Mouse (Mus musculus) hindbrain, embryonic 12.5 days (tissue): ENCODE measurements around the gene Dcun1d1. TPM values are rescaled to one million over a fixed set of nuclear protein-coding genes. Genes with fewer than 3 reads are reported as not detected.

Experiments
- ATAC-seq: fragments of 200-750 bp; cut with Nextera tagmentation; 2 replicates; pipeline ENCODE4 v1.8.0; 2017; ENCODE audit warnings: moderate TSS enrichment; ENCODE audit not compliant: low FRiP score
- H3K27ac ChIP-seq: fragments of 300-500 bp; sonication (generic); 2 replicates; pipeline ENCODE4 v1.5.1; 2016; ENCODE audit warnings: mild to moderate bottlenecking
- H3K27me3 ChIP-seq: fragments of 300-500 bp; sonication (generic); 2 replicates; pipeline ENCODE4 v1.6.1; 2016; ENCODE audit warnings: mild to moderate bottlenecking
- H3K36me3 ChIP-seq: fragments of 300-500 bp; sonication (generic); 2 replicates; pipeline ENCODE4 v1.6.1; 2016; ENCODE audit warnings: mild to moderate bottlenecking
- H3K4me1 ChIP-seq: fragments of 300-500 bp; sonication (generic); 2 replicates; pipeline ENCODE4 v1.6.1; 2016
- H3K4me2 ChIP-seq: fragments of 300-500 bp; sonication (generic); replicated peaks from 2 replicates; pipeline ENCODE4 v1.6.1; 2016; ENCODE audit warnings: mild to moderate bottlenecking
- H3K4me3 ChIP-seq: fragments of 300-500 bp; sonication (generic); 2 replicates; pipeline ENCODE4 v1.5.1; 2016; ENCODE audit warnings: mild to moderate bottlenecking
- H3K9ac ChIP-seq: fragments of 300-500 bp; sonication (generic); 2 replicates; pipeline ENCODE4 v1.6.1; 2016; ENCODE audit warnings: mild to moderate bottlenecking, moderate library complexity
- H3K9me3 ChIP-seq: fragments of 300-500 bp; sonication (generic); replicated peaks from 2 replicates; pipeline ENCODE4 v1.6.1; 2016; ENCODE audit warnings: mild to moderate bottlenecking
- WGBS: fragments of 180-500 bp; shearing (Covaris S2); methylation state at CpG from one replicate; pipeline ENCODE4 v1.1.7; 2016; 5-methylcytosine and 5-hydroxymethylcytosine counted together
- polyA plus RNA-seq: library from polyadenylated mRNA; unstranded; fragments of >200 nt; fragmentation: Nextera tagmentation; extraction: Ambion mirVana; gene quantifications from 2 replicates; pipeline ENCODE4 v1.2.1, GENCODE M21; 2016

Gene Dcun1d1
- polyA plus RNA-seq = 95.3 and 95.4 TPM in 2 replicates

GRCm38 (mm10) chr3:35937345-35937744 is at the start of gene Dcun1d1:
TSS of gene Dcun1d1 (minus strand) at chr3:35937445.
- no peak within 1 kb of the TSS for H3K4me2 ChIP-seq
- H3K27me3 ChIP-seq = no peaks in the 10 kb centered on the region
- H3K9ac ChIP-seq = no peak within 1 kb of the TSS
- H3K4me1 ChIP-seq = peaks cover 8% of the 10 kb centered on the region
- no peaks in the 10 kb centered on the region for H3K9me3 ChIP-seq
- ATAC-seq = no peak
- H3K27ac ChIP-seq = no peak within 1 kb of the TSS
- 89% methylated on average over 6 of the region's 6 CpGs for WGBS
- H3K36me3 ChIP-seq = no peaks in the 10 kb centered on the region
- no peak within 1 kb of the TSS for H3K4me3 ChIP-seq

DNA sequence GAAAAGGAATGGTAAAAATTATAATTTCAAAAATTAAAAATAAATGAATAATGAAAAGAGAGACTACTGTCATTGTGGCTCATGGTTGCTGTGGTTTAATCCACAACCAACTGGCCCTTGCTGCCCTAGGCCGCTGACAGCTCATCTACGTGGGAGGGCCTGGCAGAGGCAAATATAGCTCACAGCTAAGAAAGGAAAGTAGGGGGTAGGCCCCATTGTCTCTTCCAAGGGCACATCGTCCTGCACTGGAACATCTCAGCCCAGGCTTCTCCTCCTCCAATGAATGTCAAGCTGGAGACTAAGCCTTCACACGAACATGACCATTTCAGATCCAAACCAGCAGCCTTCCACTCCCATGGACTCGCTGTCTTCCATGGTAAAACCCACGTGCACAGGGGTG is 49.0 kb upstream of the Dcun1d1 start:
- Histone ChIP-seq H3K4me3 (no peak overlapping the region), H3K4me2 (no peak overlapping the region), H3K9me3 (no peaks in the 10 kb centered on the region), H3K4me1 (no peaks in the 10 kb centered on the region), H3K27ac (no peak overlapping the region), H3K27me3 (no peaks in the 10 kb centered on the region), H3K36me3 (peaks cover 72% of the 10 kb centered on the region), H3K9ac (no peak overlapping the region)
- 92% methylated on average over 6 of the region's 6 CpGs for WGBS
- ATAC-seq = no peak

DNA sequence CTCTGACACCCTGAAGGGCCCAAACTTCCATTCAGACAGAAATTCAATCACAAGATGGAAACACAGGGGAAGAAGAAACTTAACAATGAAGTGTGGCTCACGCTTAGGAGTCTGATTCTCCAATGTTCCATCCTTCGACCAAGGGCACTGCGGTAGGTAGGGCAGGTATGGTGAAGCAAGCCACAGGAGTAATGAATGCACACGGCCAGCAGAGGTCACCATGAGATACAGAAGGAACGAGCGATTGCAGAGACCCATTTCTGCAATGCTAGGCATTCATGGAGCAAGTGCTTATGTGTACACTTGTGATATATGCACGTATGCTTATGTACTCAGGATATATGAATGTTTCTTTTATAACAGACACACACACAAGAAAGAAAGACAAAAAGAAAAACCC is 36.3 kb upstream of the Dcun1d1 start:
- no peak overlapping the region for H3K4me3 ChIP-seq
- H3K27ac ChIP-seq = no peak overlapping the region
- no peaks in the 10 kb centered on the region for H3K4me1 ChIP-seq
- H3K36me3 ChIP-seq = peaks cover 56% of the 10 kb centered on the region
- H3K4me2 ChIP-seq = no peak overlapping the region
- no peaks in the 10 kb centered on the region for H3K27me3 ChIP-seq
- no peak overlapping the region for H3K9ac ChIP-seq
- ATAC-seq = no peak
- WGBS = 75% methylated on average over 7 of the region's 7 CpGs
- H3K9me3 ChIP-seq = no peaks in the 10 kb centered on the region

GRCm38 (mm10) chr3:35972985-35973384 is 35.7 kb upstream of the Dcun1d1 start:
- H3K27ac ChIP-seq = no peak overlapping the region
- 81% methylated on average over 4 of the region's 4 CpGs for WGBS
- H3K4me2 ChIP-seq = no peak overlapping the region
- H3K36me3 ChIP-seq = peaks cover 52% of the 10 kb centered on the region
- no peak overlapping the region for H3K9ac ChIP-seq
- no peaks in the 10 kb centered on the region for H3K27me3 ChIP-seq
- H3K4me3 ChIP-seq = no peak overlapping the region
- no peak for ATAC-seq
- H3K9me3 ChIP-seq = no peaks in the 10 kb centered on the region
- no peaks in the 10 kb centered on the region for H3K4me1 ChIP-seq

GRCm38 (mm10) chr3:35971149-35971548 is 33.9 kb upstream of the Dcun1d1 start:
- no peaks in the 10 kb centered on the region for H3K4me1 ChIP-seq
- no peak for ATAC-seq
- no peaks in the 10 kb centered on the region for H3K9me3 ChIP-seq
- H3K27ac ChIP-seq = no peak overlapping the region
- 94% methylated on average over 12 of the region's 12 CpGs for whole genome bisulfite sequencing
- no peak overlapping the region for H3K4me3 ChIP-seq
- H3K36me3 ChIP-seq = peaks cover 54% of the 10 kb centered on the region
- H3K9ac ChIP-seq = no peak overlapping the region
- no peak overlapping the region for H3K4me2 ChIP-seq
- H3K27me3 ChIP-seq = no peaks in the 10 kb centered on the region

DNA sequence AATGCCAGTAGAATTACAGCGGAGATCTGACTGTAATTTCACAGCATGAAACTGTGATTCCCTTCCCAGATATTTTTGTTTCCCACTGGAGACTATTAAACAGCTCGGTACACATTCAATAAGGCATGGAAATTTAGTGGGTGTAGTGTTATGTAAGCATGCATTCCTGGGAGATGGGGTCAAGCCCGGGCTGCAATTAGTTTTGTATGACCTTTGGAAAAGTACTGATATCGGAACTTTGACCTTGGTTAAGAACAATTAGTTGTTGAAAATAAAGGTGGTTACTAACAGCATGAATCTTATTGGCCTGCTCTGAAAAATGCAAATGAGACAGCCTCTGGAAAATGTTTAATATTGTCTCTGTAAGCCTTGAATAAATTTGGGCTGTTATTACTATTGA is 33.2 kb upstream of the Dcun1d1 start:
- 91% methylated on average over 4 of the region's 4 CpGs for WGBS
- Histone ChIP-seq H3K27me3 (no peaks in the 10 kb centered on the region), H3K36me3 (peaks cover 49% of the 10 kb centered on the region), H3K4me2 (no peak overlapping the region), H3K9ac (no peak overlapping the region), H3K27ac (no peak overlapping the region), H3K4me3 (no peak overlapping the region), H3K9me3 (no peaks in the 10 kb centered on the region), H3K4me1 (no peaks in the 10 kb centered on the region)
- no peak for ATAC-seq

DNA sequence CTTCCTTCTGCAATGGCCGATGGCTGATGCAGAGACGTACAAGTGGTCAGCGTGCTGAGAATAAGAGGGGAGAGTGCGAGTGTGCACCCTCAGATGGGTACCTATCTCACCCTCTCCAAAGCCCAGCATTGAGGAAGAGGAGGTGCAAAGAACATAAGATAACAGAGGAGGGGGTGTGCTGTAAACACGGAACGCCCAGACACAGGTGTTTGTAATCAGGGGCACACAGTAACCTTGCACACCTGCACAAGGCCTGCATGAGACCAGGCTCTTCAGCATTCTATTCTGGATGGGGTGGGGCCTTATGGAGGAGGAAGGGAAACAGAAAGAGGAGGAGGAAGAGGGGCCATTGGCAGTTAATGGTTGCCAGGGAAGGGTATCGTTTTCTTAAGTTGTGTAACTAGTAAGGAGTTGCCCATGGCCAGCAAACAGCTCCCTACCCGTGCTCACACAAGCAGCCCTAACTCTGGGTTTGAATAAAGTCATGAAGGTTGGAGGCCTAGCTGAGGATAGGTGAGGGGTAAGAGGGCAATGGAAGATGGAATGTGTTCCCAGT is 30.2 kb upstream of the Dcun1d1 start:
- H3K4me3 ChIP-seq = no peak overlapping the region
- no peak overlapping the region for H3K4me2 ChIP-seq
- no peak for ATAC-seq
- H3K4me1 ChIP-seq = no peaks in the 10 kb centered on the region
- no peak overlapping the region for H3K9ac ChIP-seq
- WGBS = 93% methylated on average over 8 of the region's 8 CpGs
- peaks cover 45% of the 10 kb centered on the region for H3K36me3 ChIP-seq
- H3K9me3 ChIP-seq = no peaks in the 10 kb centered on the region
- no peak overlapping the region for H3K27ac ChIP-seq
- no peaks in the 10 kb centered on the region for H3K27me3 ChIP-seq

- H3K4me3 ChIP-seq = no peak overlapping the region
- no peak for ATAC-seq
- 85% methylated on average over 2 of the region's 2 CpGs for WGBS
- H3K36me3 ChIP-seq = peaks cover 42% of the 10 kb centered on the region
- no peaks in the 10 kb centered on the region for H3K4me1 ChIP-seq
- no peak overlapping the region for H3K4me2 ChIP-seq
- no peak overlapping the region for H3K27ac ChIP-seq
- no peaks in the 10 kb centered on the region for H3K9me3 ChIP-seq
- no peak overlapping the region for H3K9ac ChIP-seq
- H3K27me3 ChIP-seq = no peaks in the 10 kb centered on the region
These were observed 29.2 kb upstream of the Dcun1d1 start for GRCm38 (mm10) chr3:35966493-35966892.

GRCm38 (mm10) chr3:35964928-35965327 is 27.7 kb upstream of the Dcun1d1 start:
- no peak for ATAC-seq
- H3K9ac ChIP-seq = no peak overlapping the region
- no peak overlapping the region for H3K27ac ChIP-seq
- H3K4me3 ChIP-seq = no peak overlapping the region
- peaks cover 52% of the 10 kb centered on the region for H3K36me3 ChIP-seq
- no peaks in the 10 kb centered on the region for H3K4me1 ChIP-seq
- no peaks in the 10 kb centered on the region for H3K9me3 ChIP-seq
- H3K27me3 ChIP-seq = no peaks in the 10 kb centered on the region
- 90% methylated on average over 4 of the region's 4 CpGs for WGBS
- H3K4me2 ChIP-seq = no peak overlapping the region

- H3K36me3 ChIP-seq = peaks cover 52% of the 10 kb centered on the region
- 91% methylated on average over 5 of the region's 5 CpGs for WGBS
These were observed 26.7 kb upstream of the Dcun1d1 start for GRCm38 (mm10) chr3:35963921-35964320.

DNA sequence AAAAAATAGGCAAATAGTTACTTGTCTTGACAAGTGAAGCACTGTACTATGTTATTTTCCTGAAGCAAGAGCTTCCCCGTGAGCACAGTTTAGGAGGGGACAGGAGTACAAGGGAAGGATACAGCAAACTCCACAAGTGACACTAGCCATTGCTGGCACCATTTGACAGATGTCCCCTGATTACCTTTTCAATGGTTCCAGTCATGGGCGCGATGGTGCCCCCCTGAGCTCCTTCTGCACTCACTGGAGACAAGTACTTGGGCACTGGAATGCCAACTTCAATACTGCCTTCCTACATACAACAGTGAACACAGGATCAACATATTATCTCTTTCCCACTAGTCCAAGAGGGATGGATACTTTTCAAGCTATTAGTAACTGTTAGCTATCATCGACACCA is 26.2 kb upstream of the Dcun1d1 start:
- no peak overlapping the region for H3K9ac ChIP-seq
- H3K9me3 ChIP-seq = no peaks in the 10 kb centered on the region
- 90% methylated on average over 4 of the region's 4 CpGs for WGBS
- H3K4me1 ChIP-seq = no peaks in the 10 kb centered on the region
- no peak for ATAC-seq
- no peaks in the 10 kb centered on the region for H3K27me3 ChIP-seq
- H3K4me3 ChIP-seq = no peak overlapping the region
- no peak overlapping the region for H3K27ac ChIP-seq
- no peak overlapping the region for H3K4me2 ChIP-seq
- peaks cover 53% of the 10 kb centered on the region for H3K36me3 ChIP-seq

More at GRCm38 (mm10) chr3:35963921-35964320, 26.7 kb upstream of the Dcun1d1 start:
- Histone ChIP-seq H3K4me2 (no peak overlapping the region), H3K9ac (no peak overlapping the region), H3K9me3 (no peaks in the 10 kb centered on the region), H3K27me3 (no peaks in the 10 kb centered on the region), H3K4me3 (no peak overlapping the region), H3K4me1 (no peaks in the 10 kb centered on the region), H3K27ac (no peak overlapping the region)
- ATAC-seq = no peak

- Histone ChIP-seq H3K27me3 (no peaks in the 10 kb centered on the region), H3K9ac (no peak overlapping the region), H3K4me3 (no peak overlapping the region), H3K4me2 (no peak overlapping the region), H3K27ac (no peak overlapping the region), H3K36me3 (peaks cover 53% of the 10 kb centered on the region), H3K4me1 (no peaks in the 10 kb centered on the region), H3K9me3 (no peaks in the 10 kb centered on the region)
- WGBS = 92% methylated on average over 5 of the region's 5 CpGs
- no peak for ATAC-seq
These were observed 25.7 kb upstream of the Dcun1d1 start for GRCm38 (mm10) chr3:35962967-35963366.

DNA sequence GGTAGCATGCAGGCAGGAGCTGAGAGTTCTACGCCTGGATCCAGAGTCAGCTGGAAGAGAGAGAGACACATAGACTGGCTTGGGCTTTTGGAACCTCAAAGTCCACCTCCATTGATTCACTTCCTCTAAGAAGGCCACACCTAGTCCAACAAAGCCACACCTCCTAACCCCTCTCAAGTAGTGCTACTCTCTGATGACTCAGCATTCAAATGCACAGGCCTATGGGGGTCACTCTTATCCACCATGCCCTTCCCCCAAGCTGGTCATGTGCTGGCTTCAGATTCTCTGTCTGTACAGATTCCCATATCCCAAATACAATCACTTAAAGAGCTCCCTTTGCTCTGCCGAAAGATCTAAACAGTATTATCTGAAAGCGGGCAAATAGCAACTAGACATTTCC is 20.0 kb upstream of the Dcun1d1 start:
- ATAC-seq = no peak
- H3K27me3 ChIP-seq = no peaks in the 10 kb centered on the region
- no peaks in the 10 kb centered on the region for H3K4me1 ChIP-seq
- H3K9me3 ChIP-seq = no peaks in the 10 kb centered on the region
- no peak overlapping the region for H3K4me3 ChIP-seq
- peaks cover 33% of the 10 kb centered on the region for H3K36me3 ChIP-seq
- no peak overlapping the region for H3K27ac ChIP-seq
- 88% methylated on average over 3 of the region's 3 CpGs for WGBS
- H3K4me2 ChIP-seq = no peak overlapping the region
- no peak overlapping the region for H3K9ac ChIP-seq
